Mouse (Mus musculus) brain, embryonic 14.5 days (tissue): ENCODE results near the gene Msrb1.

Experiments
- CTCF ChIP-seq: fragments of 200-500 bp; IDR thresholded peaks from 2 replicates; pipeline ENCODE4 v1.5.1; 2012; ENCODE audit warnings: inconsistent platforms, mild to moderate bottlenecking, moderate library complexity, borderline replicate concordance; ENCODE audit not compliant: insufficient read depth, insufficient read length; ENCODE audit errors: extremely low read depth
- POLR2A ChIP-seq: fragments of 200-500 bp; IDR thresholded peaks from 2 replicates; pipeline ENCODE4 v1.6.1; 2012; ENCODE audit warnings: mild to moderate bottlenecking, inconsistent platforms, borderline replicate concordance; ENCODE audit not compliant: poor library complexity, insufficient read depth, insufficient read length, severe bottlenecking; ENCODE audit errors: extremely low read depth

DNA sequence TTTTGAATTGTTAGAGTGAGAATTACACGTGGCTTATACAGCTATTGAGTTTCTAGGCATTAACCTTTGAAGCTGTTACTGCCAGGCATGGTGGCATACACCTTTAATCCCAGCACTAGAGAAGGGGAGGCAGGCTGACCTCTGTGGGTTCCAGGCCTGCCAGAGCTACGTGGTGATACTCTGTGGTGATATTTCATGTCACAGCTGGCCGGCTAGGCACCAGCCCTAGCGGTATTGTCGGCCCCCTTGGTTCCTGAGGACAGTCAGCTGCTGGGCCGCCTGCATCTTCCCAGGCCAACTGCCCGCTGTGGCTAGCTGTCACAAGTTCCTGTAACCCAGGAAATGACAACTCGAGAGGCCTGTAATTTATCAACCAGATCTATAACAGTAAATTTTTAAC, 55.7 kb downstream of the Msrb1 start:
- no peak for TF ChIP-seq CTCF
- TF ChIP-seq POLR2A = no peak
